Mouse (Mus musculus) heart, adult 2 months (tissue): ENCODE data around the gene Rnf5. TPM values are rescaled to one million over a fixed set of nuclear protein-coding genes. Genes with fewer than 3 reads are reported as not detected.

Experiments used
- DNase-seq, 2 experiments: peaks; one replicate each; pipeline ENCODE4 v3.0.0; 2021
- H3K27ac ChIP-seq: fragments of 200-600 bp; 2 replicates; pipeline ENCODE4 v1.8.1; 2022
- H3K27me3 ChIP-seq: fragments of 200-500 bp; 2 replicates; pipeline ENCODE4 v1.6.1; 2012; ENCODE audit warnings: mild to moderate bottlenecking, low read length, inconsistent platforms, mixed read lengths; ENCODE audit not compliant: control insufficient read depth, insufficient read depth
- H3K36me3 ChIP-seq: fragments of 200-500 bp; 2 replicates; pipeline ENCODE4 v1.6.1; 2012; ENCODE audit warnings: low read length, inconsistent platforms; ENCODE audit not compliant: control insufficient read depth, insufficient read depth
- H3K4me1 ChIP-seq: fragments of 200-500 bp; 2 replicates; pipeline ENCODE4 v1.6.1; 2011; ENCODE audit warnings: low read length; ENCODE audit not compliant: control insufficient read depth, insufficient read depth
- H3K4me3 ChIP-seq: fragments of 200-600 bp; 2 replicates; pipeline ENCODE4 v1.8.1; 2022
- H3K79me2 ChIP-seq: fragments of 200-500 bp; replicated peaks from 2 replicates; pipeline ENCODE4 v1.6.1; 2012; ENCODE audit warnings: mild to moderate bottlenecking, inconsistent platforms, low read length, moderate library complexity, mixed read lengths; ENCODE audit not compliant: control insufficient read depth, insufficient read depth
- H3K9ac ChIP-seq: fragments of 200-500 bp; 2 replicates; pipeline ENCODE4 v1.6.1; 2012; ENCODE audit warnings: low read depth, mild to moderate bottlenecking, control low read depth, inconsistent platforms, low read length, mixed read lengths
- CTCF ChIP-seq: fragments of 200-600 bp; IDR thresholded peaks from 2 replicates; pipeline ENCODE4 v1.8.1; 2022; ENCODE audit warnings: antibody characterized with exemption, mild to moderate bottlenecking, moderate library complexity
- EP300 ChIP-seq: fragments of 200-500 bp; IDR thresholded peaks from 2 replicates; pipeline ENCODE4 v1.6.1; 2011; ENCODE audit warnings: low read depth, low read length, control low read depth; ENCODE audit not compliant: insufficient read depth
- POLR2A ChIP-seq: fragments of 200-500 bp; IDR thresholded peaks from 2 replicates; pipeline ENCODE4 v1.6.1; 2011; ENCODE audit warnings: mild to moderate bottlenecking, low read depth, low read length, control low read depth; ENCODE audit not compliant: insufficient read depth
- WGBS: fragments of 180-500 bp; shearing (Covaris S2); methylation state at CpG from one replicate; pipeline ENCODE4 v1.1.7; 2018; 5-methylcytosine and 5-hydroxymethylcytosine counted together
- intact Hi-C: fragments of 180-260 bp; cut with DNase I; formaldehyde crosslinking; loops from one replicate; pipeline ENCODE4 v1.15.1; 2025
- polyA plus RNA-seq: library from polyadenylated mRNA; depleted of rRNA; stranded (reverse); fragments of >200 nt; gene quantifications from 2 replicates; pipeline ENCODE4 v1.2.3, GENCODE M21; 2012
- total RNA-seq, 2 experiments: library from RNA; stranded (reverse); gene quantifications; 2 replicates each; pipeline ENCODE4 v1.2.3; 2021

Rnf5 gene
- total and polyA plus RNA-seq, 3 experiments, result 37.6 to 71.7 (median 40.4) TPM

GRCm38 (mm10) chr17:34582528-34582927, 21.0 kb downstream of the Rnf5 start:
- H3K4me3 ChIP-seq, result no peak overlapping the region
- WGBS, result 87% methylated on average over 12 of the region's 12 CpGs
- TF ChIP-seq EP300, result no peak
- TF ChIP-seq CTCF, result no peak
- no peak for TF ChIP-seq POLR2A
- intact Hi-C loops, result no loop called here
- H3K27me3 ChIP-seq, result no peaks in the 10 kb centered on the region
- H3K9ac ChIP-seq, result no peak overlapping the region
- H3K4me1 ChIP-seq, result peaks cover 3% of the 10 kb centered on the region; the same call in 1 of the 2 replicates
- no peak overlapping the region for H3K27ac ChIP-seq
- no peak for DNase-seq
- no peaks in the 10 kb centered on the region for H3K36me3 ChIP-seq
- no peaks in the 10 kb centered on the region for H3K79me2 ChIP-seq

DNA sequence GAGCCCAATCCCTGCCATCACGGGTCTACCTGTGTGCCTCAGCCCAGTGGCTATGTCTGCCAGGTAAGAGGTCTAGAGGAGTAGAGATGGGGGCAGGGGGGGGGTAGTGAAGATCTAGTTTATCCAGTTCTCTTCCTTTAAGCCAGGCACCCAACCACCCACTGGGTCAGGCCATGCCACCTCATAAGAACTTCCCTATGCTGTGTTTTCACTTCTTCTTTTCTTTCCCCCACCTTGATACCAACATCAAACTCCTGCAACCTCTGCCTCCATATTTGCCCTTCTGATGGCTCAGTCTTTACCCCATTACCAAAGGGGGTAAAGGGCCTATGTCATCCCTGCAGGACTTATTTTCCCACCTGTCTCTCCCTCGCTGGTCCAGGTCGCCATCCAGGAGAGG, 25.4 kb downstream of the Rnf5 start:
- intact Hi-C loops, result no loop called here
- Histone ChIP-seq H3K4me3 (no peak overlapping the region), H3K27me3 (no peaks in the 10 kb centered on the region), H3K79me2 (no peaks in the 10 kb centered on the region), H3K4me1 (no peaks in the 10 kb centered on the region), H3K27ac (no peak overlapping the region), H3K36me3 (no peaks in the 10 kb centered on the region), H3K9ac (no peak overlapping the region)
- DNase-seq, result no peak
- 91% methylated on average over 3 of the region's 3 CpGs for WGBS
- TF ChIP-seq POLR2A (no peak), EP300 (no peak), CTCF (no peak)

- no peak overlapping the region for H3K9ac ChIP-seq
- no peak for DNase-seq
- TF ChIP-seq POLR2A, result no peak
- H3K79me2 ChIP-seq, result no peaks in the 10 kb centered on the region
- no peak overlapping the region for H3K4me3 ChIP-seq
- no peaks in the 10 kb centered on the region for H3K4me1 ChIP-seq
- H3K36me3 ChIP-seq, result no peaks in the 10 kb centered on the region
- H3K27me3 ChIP-seq, result no peaks in the 10 kb centered on the region
- H3K27ac ChIP-seq, result no peak overlapping the region
- intact Hi-C loops, result no loop called here
- 48% methylated on average over 5 of the region's 5 CpGs for WGBS
These were observed 26.9 kb downstream of the Rnf5 start for GRCm38 (mm10) chr17:34576577-34576976.

DNA sequence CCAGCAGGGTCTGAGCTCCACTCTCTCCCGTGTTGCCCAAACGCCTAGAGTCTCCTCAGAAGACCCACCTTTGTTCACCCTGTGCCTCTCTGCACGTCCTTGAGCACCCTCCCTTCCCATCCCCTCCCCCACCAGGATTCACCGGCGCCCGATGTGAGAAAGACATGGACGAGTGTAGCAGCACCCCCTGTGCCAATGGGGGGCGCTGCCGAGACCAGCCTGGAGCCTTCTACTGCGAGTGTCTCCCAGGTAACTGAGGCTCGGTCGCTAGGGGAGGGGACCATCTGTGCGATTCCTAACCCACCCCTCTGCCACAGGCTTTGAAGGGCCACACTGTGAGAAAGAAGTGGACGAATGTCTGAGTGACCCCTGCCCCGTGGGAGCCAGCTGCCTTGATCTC, 31.1 kb downstream of the Rnf5 start:
- no peaks in the 10 kb centered on the region for H3K79me2 ChIP-seq
- TF ChIP-seq CTCF, result no peak
- TF ChIP-seq EP300, result no peak
- no peak for TF ChIP-seq POLR2A
- no peak overlapping the region for H3K27ac ChIP-seq
- no peak overlapping the region for H3K9ac ChIP-seq
- WGBS, result 48% methylated on average over 15 of the region's 15 CpGs
- no peaks in the 10 kb centered on the region for H3K36me3 ChIP-seq
- H3K4me3 ChIP-seq, result no peak overlapping the region
- intact Hi-C loops, result loop anchor here (2.0 kb wide), 1 partner anchor 46 kb away; no protein-coding TSS in a partner anchor
- H3K4me1 ChIP-seq, result no peaks in the 10 kb centered on the region
- DNase-seq, result no peak
- H3K27me3 ChIP-seq, result no peaks in the 10 kb centered on the region

DNA sequence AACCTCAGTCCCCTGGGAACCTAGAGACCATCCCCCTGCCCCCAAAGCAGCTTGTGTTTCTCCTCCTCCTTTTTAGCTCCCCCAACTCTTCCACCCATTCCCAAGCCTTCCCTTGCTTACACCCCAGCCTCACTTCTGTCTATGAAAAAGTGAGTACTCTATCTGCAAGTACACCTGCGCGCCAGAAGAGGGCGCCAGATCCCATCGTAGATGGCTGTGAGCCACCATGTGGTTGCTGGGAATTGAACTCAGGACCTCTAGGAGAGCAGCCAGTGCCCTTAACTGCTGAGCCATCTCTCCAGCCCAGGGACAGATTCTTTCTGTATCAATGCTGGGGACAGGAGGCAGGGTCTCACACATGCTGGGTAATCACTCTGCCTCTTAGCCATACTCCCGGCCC, 31.6 kb downstream of the Rnf5 start:
- no peaks in the 10 kb centered on the region for H3K27me3 ChIP-seq
- H3K4me1 ChIP-seq, result no peaks in the 10 kb centered on the region
- no peak for DNase-seq
- H3K4me3 ChIP-seq, result no peak overlapping the region
- 26% methylated on average over 5 of the region's 5 CpGs for WGBS
- H3K36me3 ChIP-seq, result no peaks in the 10 kb centered on the region
- H3K9ac ChIP-seq, result no peak overlapping the region
- H3K27ac ChIP-seq, result no peak overlapping the region
- no peaks in the 10 kb centered on the region for H3K79me2 ChIP-seq
- intact Hi-C loops, result loop anchor here (2.0 kb wide), 1 partner anchor 47 kb away; no protein-coding TSS in a partner anchor
- TF ChIP-seq POLR2A (no peak), EP300 (0 out of 2 replicates have a peak, but pooled peaks have one; percentile 32), CTCF (peak; percentile 75)

- H3K4me1 ChIP-seq, result peaks cover 1% of the 10 kb centered on the region
- no peak overlapping the region for H3K27ac ChIP-seq
- no peaks in the 10 kb centered on the region for H3K27me3 ChIP-seq
- WGBS, result 73% methylated on average over 4 of the region's 4 CpGs
- intact Hi-C loops, result no loop called here
- no peak overlapping the region for H3K4me3 ChIP-seq
- no peaks in the 10 kb centered on the region for H3K36me3 ChIP-seq
- H3K9ac ChIP-seq, result no peak overlapping the region
- H3K79me2 ChIP-seq, result no peaks in the 10 kb centered on the region
- DNase-seq, result no peak
- TF ChIP-seq CTCF (no peak), POLR2A (no peak), EP300 (no peak)
These were observed 33.6 kb downstream of the Rnf5 start for GRCm38 (mm10) chr17:34569919-34570318.
